Mouse (Mus musculus) heart, embryonic 10.5 days (tissue): Measurements from ENCODE around the gene Ahnak2. TPM values are rescaled to one million over a fixed set of nuclear protein-coding genes. Genes with fewer than 3 reads are reported as not detected.
A peak's percentile ranks its signal among the peaks of the same experiment; 100 is the strongest.

ENCODE experiments used
- DNase-seq: peaks from one replicate; pipeline ENCODE4 v3.0.0-alpha.2; 2017; ENCODE audit warnings: low spot score
- H3K27ac ChIP-seq: fragments of 300-500 bp; sonication (generic); 2 replicates; pipeline ENCODE4 v1.5.1; 2016; ENCODE audit warnings: mild to moderate bottlenecking
- H3K27me3 ChIP-seq: fragments of 300-500 bp; sonication (generic); 2 replicates; pipeline ENCODE4 v1.6.1; 2016; ENCODE audit warnings: mild to moderate bottlenecking; ENCODE audit not compliant: poor library complexity, insufficient read depth, severe bottlenecking
- H3K36me3 ChIP-seq: fragments of 300-500 bp; sonication (generic); 2 replicates; pipeline ENCODE4 v1.6.1; 2016; ENCODE audit warnings: mild to moderate bottlenecking, moderate library complexity
- H3K4me1 ChIP-seq: fragments of 300-500 bp; sonication (generic); 2 replicates; pipeline ENCODE4 v1.6.1; 2016; ENCODE audit warnings: mild to moderate bottlenecking
- H3K4me3 ChIP-seq: fragments of 300-500 bp; sonication (generic); 2 replicates; pipeline ENCODE4 v1.5.1; 2016; ENCODE audit warnings: mild to moderate bottlenecking, moderate library complexity
- H3K9me3 ChIP-seq: fragments of 300-500 bp; sonication (generic); 2 replicates; pipeline ENCODE4 v1.6.1; 2016; ENCODE audit warnings: mild to moderate bottlenecking, moderate library complexity
- WGBS: fragments of 180-500 bp; shearing (Covaris S2); methylation state at CpG from one replicate; pipeline ENCODE4 v1.1.7; 2016; 5-methylcytosine and 5-hydroxymethylcytosine counted together
- polyA plus RNA-seq: library from polyadenylated mRNA; unstranded; fragments of >200 nt; fragmentation: Nextera tagmentation; extraction: Ambion mirVana; gene quantifications from 2 replicates; pipeline ENCODE4 v1.2.1, GENCODE M21; 2016

Gene Ahnak2
- polyA plus RNA-seq, 1 experiment from 2014 or later: 0.53 TPM

DNA sequence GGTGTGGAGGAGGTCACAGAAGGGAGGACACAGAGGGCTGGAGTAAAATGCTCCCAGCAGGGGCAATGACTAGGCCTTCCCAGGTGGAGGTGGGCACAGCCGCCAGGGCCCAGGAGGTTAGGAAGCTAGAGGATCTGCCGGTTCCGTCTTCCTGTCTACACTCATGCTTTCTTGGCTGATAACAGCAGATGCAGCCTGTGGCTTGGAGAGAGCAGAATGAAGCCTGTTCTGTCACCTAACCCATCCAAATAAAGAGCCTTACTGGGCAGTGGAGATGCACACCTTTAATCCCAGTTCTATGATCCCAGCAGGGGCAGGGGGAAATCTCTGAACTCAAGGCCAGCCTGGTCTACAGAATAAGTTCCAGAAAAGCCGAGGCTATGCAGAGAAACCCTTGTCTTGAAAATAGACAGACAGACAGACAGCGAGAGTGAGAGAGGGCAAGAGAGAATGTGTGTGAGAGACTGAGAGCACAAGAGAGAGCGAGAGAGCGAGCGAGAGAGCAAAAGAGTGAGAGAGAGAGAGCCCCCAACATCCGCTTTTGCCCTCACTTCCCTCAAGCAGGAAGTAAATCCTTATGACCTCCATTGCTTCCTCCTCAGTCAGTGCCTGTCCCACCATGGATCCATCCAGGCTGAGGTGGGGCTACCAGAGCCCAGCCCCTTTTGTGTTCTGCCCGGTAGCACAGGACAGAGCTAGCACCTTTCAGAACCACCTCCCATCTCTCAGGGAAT, 3.1 kb downstream of the Ahnak2 start:
- peaks cover 71% of the 10 kb centered on the region for H3K27me3 ChIP-seq
- H3K4me1 ChIP-seq: peaks cover 63% of the 10 kb centered on the region
- no peaks in the 10 kb centered on the region for H3K9me3 ChIP-seq
- H3K27ac ChIP-seq: no peak overlapping the region
- DNase-seq: no peak
- no peak overlapping the region for H3K4me3 ChIP-seq
- 75% methylated on average over 10 of the region's 10 CpGs for WGBS
- no peaks in the 10 kb centered on the region for H3K36me3 ChIP-seq

DNA sequence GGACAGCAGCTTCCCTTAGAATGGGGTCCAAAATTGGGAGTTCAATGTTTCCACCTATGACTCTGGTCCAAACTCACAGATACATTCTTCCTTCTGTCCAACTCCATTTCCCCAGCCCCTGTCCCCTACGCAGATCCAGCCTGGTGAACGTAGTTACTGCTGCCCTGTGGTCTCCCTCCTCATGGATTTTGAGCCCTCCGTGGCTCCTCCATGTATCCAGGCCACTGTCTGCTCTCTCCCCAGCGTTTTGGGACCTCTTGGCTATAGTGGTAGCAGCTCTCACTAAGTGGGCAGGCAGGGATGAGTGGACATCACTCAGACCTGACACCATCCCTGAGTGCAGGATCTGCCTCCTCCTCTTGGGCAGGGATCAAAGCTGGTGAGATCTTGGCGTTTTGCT, 3.7 kb downstream of the Ahnak2 start:
- Histone ChIP-seq H3K27me3 (peaks cover 64% of the 10 kb centered on the region), H3K9me3 (no peaks in the 10 kb centered on the region), H3K4me3 (no peak overlapping the region), H3K4me1 (peaks cover 70% of the 10 kb centered on the region), H3K27ac (no peak overlapping the region), H3K36me3 (no peaks in the 10 kb centered on the region)
- no peak for DNase-seq
- 65% methylated on average over 5 of the region's 5 CpGs for whole genome bisulfite sequencing

GRCm38 (mm10) chr12:112798332-112798681, 4.2 kb downstream of the Ahnak2 start:
- H3K4me1 ChIP-seq: peaks cover 74% of the 10 kb centered on the region
- no peak for DNase-seq

GRCm38 (mm10) chr12:112797672-112798331, 4.7 kb downstream of the Ahnak2 start:
- Histone ChIP-seq H3K27ac (peak overlapping the region; percentile 4; the same call in 1 of the 2 replicates), H3K36me3 (no peaks in the 10 kb centered on the region), H3K9me3 (no peaks in the 10 kb centered on the region), H3K4me3 (no peak overlapping the region), H3K4me1 (peaks cover 71% of the 10 kb centered on the region), H3K27me3 (peaks cover 55% of the 10 kb centered on the region)
- no peak for DNase-seq
- WGBS: 53% methylated on average over 15 of the region's 15 CpGs

More at GRCm38 (mm10) chr12:112798332-112798681, 4.2 kb downstream of the Ahnak2 start:
- peaks cover 60% of the 10 kb centered on the region for H3K27me3 ChIP-seq
- no peaks in the 10 kb centered on the region for H3K9me3 ChIP-seq
- no peaks in the 10 kb centered on the region for H3K36me3 ChIP-seq
- 41% methylated on average over 5 of the region's 5 CpGs for WGBS
- H3K4me3 ChIP-seq: no peak overlapping the region
- no peak overlapping the region for H3K27ac ChIP-seq

- H3K27ac ChIP-seq: no peak overlapping the region
- H3K4me1 ChIP-seq: peaks cover 61% of the 10 kb centered on the region
- H3K27me3 ChIP-seq: peaks cover 46% of the 10 kb centered on the region
- no peak overlapping the region for H3K4me3 ChIP-seq
- WGBS: 44% methylated on average over 17 of the region's 17 CpGs
- DNase-seq: no peak
- H3K36me3 ChIP-seq: no peaks in the 10 kb centered on the region
- H3K9me3 ChIP-seq: no peaks in the 10 kb centered on the region
These were observed 5.6 kb downstream of the Ahnak2 start for GRCm38 (mm10) chr12:112796551-112797510.

DNA sequence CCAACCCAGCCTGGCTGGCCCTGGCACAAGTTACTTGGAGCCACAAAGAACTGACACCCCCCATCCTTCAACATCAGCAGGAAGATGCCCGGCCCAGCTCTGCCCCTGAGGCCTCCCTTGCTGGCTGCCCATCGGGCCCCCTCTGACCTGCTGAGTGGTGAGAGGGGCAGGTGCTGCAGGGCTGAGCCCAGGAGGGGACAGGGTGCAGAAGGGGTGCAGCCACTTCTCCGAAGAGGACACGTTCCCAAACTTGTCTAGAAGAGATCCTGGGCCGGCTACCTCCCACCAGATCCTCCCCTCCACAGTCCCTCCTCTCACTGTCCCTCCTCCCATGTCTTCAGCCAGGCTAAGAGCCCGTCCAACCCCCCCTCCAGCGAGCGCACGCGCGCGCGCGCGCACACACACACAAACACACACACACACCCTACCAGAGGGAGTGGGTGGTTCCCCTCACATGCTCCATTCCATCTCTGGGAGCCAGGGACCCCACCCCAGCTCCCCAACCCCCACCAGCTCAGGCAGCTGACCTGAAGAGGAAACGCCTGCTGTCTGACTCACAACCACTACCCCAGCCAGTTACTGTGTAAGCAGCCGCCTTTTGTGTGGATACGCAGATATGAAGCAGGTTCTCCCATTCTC, 6.9 kb downstream of the Ahnak2 start:
- H3K27me3 ChIP-seq: peaks cover 34% of the 10 kb centered on the region
- peaks cover 57% of the 10 kb centered on the region for H3K4me1 ChIP-seq
- no peaks in the 10 kb centered on the region for H3K36me3 ChIP-seq
- no peak for DNase-seq
- 51% methylated on average over 18 of the region's 18 CpGs for WGBS
- H3K27ac ChIP-seq: peak overlapping the region; percentile 70
- H3K9me3 ChIP-seq: no peaks in the 10 kb centered on the region
- 0 out of 2 replicates have a peak overlapping the region, but pooled peaks have one; percentile 15 for H3K4me3 ChIP-seq

GRCm38 (mm10) chr12:112794998-112795397, 7.5 kb downstream of the Ahnak2 start:
- Histone ChIP-seq H3K4me3 (no peak overlapping the region), H3K9me3 (no peaks in the 10 kb centered on the region), H3K36me3 (no peaks in the 10 kb centered on the region), H3K27me3 (peaks cover 30% of the 10 kb centered on the region), H3K4me1 (peaks cover 54% of the 10 kb centered on the region), H3K27ac (peak overlapping the region; percentile 70; the same call in 1 of the 2 replicates)
- DNase-seq: no peak
- WGBS: 81% methylated on average over 5 of the region's 5 CpGs

DNA sequence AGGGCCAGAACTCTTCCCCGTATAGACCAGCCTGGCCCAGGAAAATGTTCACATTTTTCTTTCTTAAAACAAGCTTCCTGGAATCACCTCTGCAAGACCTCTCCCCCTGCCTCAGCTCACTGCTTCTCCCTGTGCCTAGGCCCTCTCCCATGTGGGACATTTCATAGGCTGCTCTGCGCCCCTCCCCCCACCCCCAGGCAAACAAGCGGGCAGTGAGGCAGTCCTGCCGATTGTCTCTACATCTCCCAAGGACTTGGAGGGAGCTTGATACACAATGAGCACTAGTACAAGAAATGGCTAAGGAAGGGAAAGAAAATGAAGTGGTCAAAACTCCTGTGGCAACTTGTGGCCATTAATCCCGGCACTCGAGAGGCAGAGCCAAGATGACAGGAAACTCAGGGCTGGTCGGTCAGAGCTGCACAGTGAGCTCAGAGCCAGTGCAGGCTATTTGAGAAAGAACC, 8.1 kb downstream of the Ahnak2 start:
- WGBS: 23% methylated on average over 7 of the region's 7 CpGs
- Histone ChIP-seq H3K27me3 (peaks cover 24% of the 10 kb centered on the region), H3K4me1 (peaks cover 54% of the 10 kb centered on the region), H3K4me3 (peak overlapping the region; percentile 1; the same call in 1 of the 2 replicates), H3K36me3 (no peaks in the 10 kb centered on the region), H3K9me3 (no peaks in the 10 kb centered on the region), H3K27ac (peak overlapping the region; percentile 69)
- no peak for DNase-seq

- H3K4me3 ChIP-seq: peak overlapping the region; percentile 1; the same call in 1 of the 2 replicates
- no peaks in the 10 kb centered on the region for H3K9me3 ChIP-seq
- no peak for DNase-seq
- peak overlapping the region; percentile 69 for H3K27ac ChIP-seq
- H3K4me1 ChIP-seq: peaks cover 54% of the 10 kb centered on the region
- H3K27me3 ChIP-seq: peaks cover 18% of the 10 kb centered on the region
- 56% methylated on average over 13 of the region's 13 CpGs for WGBS
- H3K36me3 ChIP-seq: no peaks in the 10 kb centered on the region
These were observed 8.7 kb downstream of the Ahnak2 start for GRCm38 (mm10) chr12:112793601-112794355.

DNA sequence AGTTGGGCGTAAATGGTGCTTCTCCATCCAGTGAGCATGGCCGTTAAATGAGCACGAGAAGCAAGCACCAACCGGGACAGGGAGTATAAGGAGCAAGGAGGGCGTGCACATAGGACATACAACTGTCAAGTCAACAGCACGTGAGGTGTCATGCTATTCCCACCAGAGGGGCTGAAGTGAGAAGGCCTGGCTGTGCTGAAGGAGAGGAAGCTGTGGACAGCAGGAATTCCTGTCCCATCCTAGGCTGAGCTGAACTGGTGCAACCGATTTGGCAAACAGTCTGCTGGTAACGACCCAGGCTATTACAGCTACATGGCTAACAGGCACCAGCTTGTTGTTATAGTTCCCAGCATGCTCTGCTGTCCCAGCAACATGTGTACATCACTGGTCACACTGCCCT, 11.4 kb downstream of the Ahnak2 start:
- no peaks in the 10 kb centered on the region for H3K9me3 ChIP-seq
- H3K27me3 ChIP-seq: peaks cover 17% of the 10 kb centered on the region; the same call in 1 of the 2 replicates
- DNase-seq: no peak
- H3K36me3 ChIP-seq: no peaks in the 10 kb centered on the region
- H3K4me1 ChIP-seq: peaks cover 41% of the 10 kb centered on the region
- no peak overlapping the region for H3K27ac ChIP-seq
- 71% methylated on average over 8 of the region's 8 CpGs for WGBS
- no peak overlapping the region for H3K4me3 ChIP-seq

GRCm38 (mm10) chr12:112774481-112774880, 28.0 kb downstream of the Ahnak2 start:
- peaks cover 10% of the 10 kb centered on the region for H3K27me3 ChIP-seq
- no peak overlapping the region for H3K4me3 ChIP-seq
- H3K9me3 ChIP-seq: no peaks in the 10 kb centered on the region
- 84% methylated on average over 10 of the region's 10 CpGs for WGBS
- DNase-seq: peak; percentile 70
- no peaks in the 10 kb centered on the region for H3K36me3 ChIP-seq
- H3K27ac ChIP-seq: no peak overlapping the region
- peaks cover 17% of the 10 kb centered on the region for H3K4me1 ChIP-seq
